Mouse (Mus musculus): Measurements from ENCODE around the gene Gm9913.

Gm9913 gene

GRCm38 (mm10) chr2:125514391-125514790 is 9.5 kb downstream of the Gm9913 start:
- TF ChIP-seq GATA4 (IDR thresholded peaks at IDR 0.05; ENCODE audit: insufficient replicate concordance, low read length): no peak

GRCm38 (mm10) chr2:125515291-125516057 is 10.6 kb downstream of the Gm9913 start:
- peak; percentile 82 for TF ChIP-seq GATA4 (IDR thresholded peaks at IDR 0.05; ENCODE audit: insufficient replicate concordance, low read length)

GRCm38 (mm10) chr2:125516594-125516993 is 11.7 kb downstream of the Gm9913 start:
- TF ChIP-seq GATA4 (IDR thresholded peaks at IDR 0.05; ENCODE audit: insufficient replicate concordance, low read length): peak; percentile 61; the same call in 1 of the 2 replicates

- no peak for TF ChIP-seq GATA4 (IDR thresholded peaks at IDR 0.05; ENCODE audit: insufficient replicate concordance, low read length)
Measured at GRCm38 (mm10) chr2:125525484-125525883, 20.6 kb downstream of the Gm9913 start.

GRCm38 (mm10) chr2:125526566-125526965 is 21.7 kb downstream of the Gm9913 start:
- no peak for TF ChIP-seq GATA4 (IDR thresholded peaks at IDR 0.05; ENCODE audit: insufficient replicate concordance, low read length)

- no peak for TF ChIP-seq GATA4 (IDR thresholded peaks at IDR 0.05; ENCODE audit: insufficient replicate concordance, low read length)
Measured at GRCm38 (mm10) chr2:125530665-125531064, 25.8 kb downstream of the Gm9913 start.

GRCm38 (mm10) chr2:125539640-125540039 is 34.8 kb downstream of the Gm9913 start:
- no peak for TF ChIP-seq GATA4 (IDR thresholded peaks at IDR 0.05; ENCODE audit: insufficient replicate concordance, low read length)

- TF ChIP-seq GATA4 (IDR thresholded peaks at IDR 0.05; ENCODE audit: insufficient replicate concordance, low read length): no peak
Measured at GRCm38 (mm10) chr2:125540579-125540978, 35.7 kb downstream of the Gm9913 start.

- no peak for TF ChIP-seq GATA4 (IDR thresholded peaks at IDR 0.05; ENCODE audit: insufficient replicate concordance, low read length)
Measured at GRCm38 (mm10) chr2:125541451-125541850, 36.6 kb downstream of the Gm9913 start.

GRCm38 (mm10) chr2:125543646-125544045 is 38.8 kb downstream of the Gm9913 start:
- no peak for TF ChIP-seq GATA4 (IDR thresholded peaks at IDR 0.05; ENCODE audit: insufficient replicate concordance, low read length)

- no peak for TF ChIP-seq GATA4 (IDR thresholded peaks at IDR 0.05; ENCODE audit: insufficient replicate concordance, low read length)
Measured at GRCm38 (mm10) chr2:125544986-125545385, 40.1 kb downstream of the Gm9913 start.

- no peak for TF ChIP-seq GATA4 (IDR thresholded peaks at IDR 0.05; ENCODE audit: insufficient replicate concordance, low read length)
Measured at GRCm38 (mm10) chr2:125548806-125549578, 44.1 kb downstream of the Gm9913 start.

GRCm38 (mm10) chr2:125555830-125556229 is 50.9 kb downstream of the Gm9913 start:
- no peak for TF ChIP-seq GATA4 (IDR thresholded peaks at IDR 0.05; ENCODE audit: insufficient replicate concordance, low read length)

Measured in liver, adult (tissue).